Mouse (Mus musculus): ENCODE measurements at regions not wholly inside any gene's neighbourhood (a gene's known extent, or its start where the extent isn't known, plus 50 kb on each side); places are given as distances from the start of the nearest gene placed in this dataset.

GRCm38 (mm10) chr15:41345554-41345953 is 1211.4 kb downstream of the 9330182O14Rik start:
- TF ChIP-seq CTCF (IDR thresholded peaks at IDR 0.05; ENCODE audit: borderline replicate concordance, control insufficient read depth, extremely low read depth, insufficient read depth, low read length, poor library complexity) = no peak
- no peak for TF ChIP-seq POLR2A (IDR thresholded peaks at IDR 0.05; ENCODE audit: control insufficient read depth, extremely low read depth, insufficient read depth, low read length, poor library complexity)

Measured in thymus, adult 2 months (tissue).